Mouse (Mus musculus): ENCODE data around the gene Peak1. TPM values are rescaled to one million over a fixed set of nuclear protein-coding genes. Genes with fewer than 3 reads are reported as not detected.
"Not testable (repeated sequence)": the region's sequence is repeated elsewhere in the genome, so short reads cannot be mapped to it uniquely, and the experiment has no call there.

Gene Peak1
- polyA plus RNA-seq, 1 experiment from 2014 or later: 17.5 TPM

DNA sequence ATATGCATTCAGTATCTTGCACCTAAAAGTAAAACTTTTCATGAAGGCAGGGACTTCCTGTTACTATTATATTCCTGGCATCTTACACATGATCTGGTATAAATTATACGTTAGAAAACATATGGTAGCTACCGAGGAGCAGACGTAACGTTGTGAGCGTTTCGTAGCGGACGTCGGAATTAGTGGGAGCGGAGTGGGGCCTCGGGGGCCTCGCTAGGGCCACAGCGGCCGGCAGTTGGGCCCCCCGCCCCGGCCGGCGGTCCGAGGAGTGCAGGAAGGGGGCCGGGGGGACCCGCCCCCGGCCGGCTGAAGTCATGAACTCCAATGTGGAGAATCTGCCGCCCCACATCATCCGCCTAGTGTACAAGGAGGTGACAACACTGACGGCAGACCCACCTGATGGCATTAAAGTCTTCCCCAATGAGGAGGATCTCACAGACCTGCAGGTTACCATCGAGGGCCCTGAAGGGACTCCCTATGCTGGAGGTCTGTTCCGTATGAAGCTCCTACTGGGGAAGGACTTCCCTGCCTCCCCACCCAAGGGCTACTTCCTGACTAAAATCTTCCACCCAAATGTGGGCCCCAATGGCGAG is 19.5 kb upstream of the Peak1 start:
- H3K27ac ChIP-seq; H3K4me3 ChIP-seq (replicated peaks); H3K36me3 ChIP-seq; H3K27me3 ChIP-seq; H3K4me1 ChIP-seq; ATAC-seq (replicated peaks; ENCODE audit: low FRiP score); H3K9me3 ChIP-seq (replicated peaks); H3K9ac ChIP-seq; H3K4me2 ChIP-seq: not testable (repeated sequence)
- 89% methylated on average over 29 of the region's 29 CpGs for WGBS

- Histone ChIP-seq H3K4me2 (no peak overlapping the region), H3K27me3 (no peaks in the 10 kb centered on the region), H3K36me3 (no peaks in the 10 kb centered on the region), H3K9ac (no peak overlapping the region), H3K27ac (no peak overlapping the region), H3K9me3 (replicated peaks) (no peaks in the 10 kb centered on the region), H3K4me1 (no peaks in the 10 kb centered on the region), H3K4me3 (replicated peaks) (no peak overlapping the region)
- no peak for ATAC-seq (replicated peaks; ENCODE audit: low FRiP score)
- WGBS: 85% methylated on average over 5 of the region's 5 CpGs
Measured at GRCm38 (mm10) chr9:56435821-56436526, 18.1 kb upstream of the Peak1 start.

DNA sequence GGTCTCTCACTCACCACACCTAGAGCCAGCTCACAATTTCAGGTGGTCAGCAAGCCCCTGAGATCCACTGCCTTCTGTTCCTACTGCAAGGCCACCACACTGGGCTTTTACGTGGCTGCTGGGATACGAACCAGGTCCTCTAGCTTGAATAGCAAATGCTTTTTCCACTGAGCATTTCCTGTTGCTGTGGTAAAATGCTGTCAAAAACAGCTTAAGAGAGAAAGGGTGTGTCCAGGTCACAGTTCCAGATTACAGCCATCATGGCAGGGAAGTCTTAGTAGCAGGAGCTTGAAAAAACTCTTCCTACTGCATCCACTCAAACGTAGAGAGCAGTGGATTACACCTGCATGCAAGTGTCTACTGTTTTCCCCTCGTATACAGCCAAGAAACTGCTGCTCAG is 7.0 kb upstream of the Peak1 start:
- Histone ChIP-seq H3K4me2 (no peak overlapping the region), H3K4me3 (replicated peaks) (no peak overlapping the region), H3K27ac (no peak overlapping the region), H3K27me3 (no peaks in the 10 kb centered on the region), H3K9me3 (replicated peaks) (no peaks in the 10 kb centered on the region), H3K9ac (no peak overlapping the region), H3K4me1 (peaks cover 28% of the 10 kb centered on the region), H3K36me3 (0 out of 2 replicates have a peak, but pooled peaks cover 3% of the 10 kb centered on the region)
- no peak for ATAC-seq (replicated peaks; ENCODE audit: low FRiP score)
- 82% methylated on average over 4 of the region's 4 CpGs for WGBS

DNA sequence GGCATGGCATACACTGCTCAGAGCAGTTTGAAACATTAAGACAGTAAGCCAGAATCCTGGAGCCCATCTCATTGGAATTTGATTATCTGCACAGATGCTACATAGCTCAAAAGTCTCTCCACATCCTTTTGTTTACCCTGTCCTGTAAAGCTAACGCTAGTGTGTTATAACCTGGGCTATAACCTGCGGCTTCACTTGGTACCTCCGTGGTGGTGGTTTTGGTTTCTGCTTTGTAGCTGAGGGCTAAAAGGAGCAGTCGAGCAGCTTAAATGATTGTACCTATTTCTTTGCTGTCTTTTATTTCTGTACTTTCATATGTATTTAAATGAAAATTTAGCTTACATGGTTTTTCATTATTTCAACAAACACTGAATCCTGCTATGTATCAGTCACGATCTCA is 4.1 kb upstream of the Peak1 start:
- Histone ChIP-seq H3K36me3 (0 out of 2 replicates have a peak, but pooled peaks cover 3% of the 10 kb centered on the region), H3K9ac (no peak overlapping the region), H3K4me1 (peaks cover 35% of the 10 kb centered on the region), H3K4me2 (no peak overlapping the region), H3K27me3 (no peaks in the 10 kb centered on the region), H3K9me3 (replicated peaks) (no peaks in the 10 kb centered on the region), H3K4me3 (replicated peaks) (no peak overlapping the region), H3K27ac (no peak overlapping the region)
- 73% methylated on average over 5 of the region's 5 CpGs for WGBS
- ATAC-seq (replicated peaks; ENCODE audit: low FRiP score): no peak

- Histone ChIP-seq H3K4me3 (replicated peaks) (no peak overlapping the region), H3K27ac (no peak overlapping the region), H3K9ac (no peak overlapping the region), H3K4me1 (peaks cover 42% of the 10 kb centered on the region), H3K36me3 (0 out of 2 replicates have a peak, but pooled peaks cover 3% of the 10 kb centered on the region), H3K4me2 (no peak overlapping the region), H3K27me3 (no peaks in the 10 kb centered on the region), H3K9me3 (replicated peaks) (no peaks in the 10 kb centered on the region)
- WGBS: 83% methylated on average over 9 of the region's 9 CpGs
- ATAC-seq (replicated peaks; ENCODE audit: low FRiP score): no peak
Measured at GRCm38 (mm10) chr9:56420892-56421601, 3.2 kb upstream of the Peak1 start.

- 98% methylated on average over 1 of the region's 1 CpGs for WGBS
- H3K9me3 ChIP-seq (replicated peaks): no peaks in the 10 kb centered on the region
- H3K27me3 ChIP-seq: no peaks in the 10 kb centered on the region
- no peak for ATAC-seq (replicated peaks; ENCODE audit: low FRiP score)
- H3K9ac ChIP-seq: no peak overlapping the region
- H3K27ac ChIP-seq: no peak overlapping the region
- H3K4me1 ChIP-seq: peaks cover 46% of the 10 kb centered on the region
- H3K4me3 ChIP-seq (replicated peaks): no peak overlapping the region
- H3K4me2 ChIP-seq: peak overlapping the region; percentile 13; the same call in 1 of the 2 replicates
- H3K36me3 ChIP-seq: 0 out of 2 replicates have a peak, but pooled peaks cover 3% of the 10 kb centered on the region
Measured at GRCm38 (mm10) chr9:56420236-56420635, 2.4 kb upstream of the Peak1 start.

DNA sequence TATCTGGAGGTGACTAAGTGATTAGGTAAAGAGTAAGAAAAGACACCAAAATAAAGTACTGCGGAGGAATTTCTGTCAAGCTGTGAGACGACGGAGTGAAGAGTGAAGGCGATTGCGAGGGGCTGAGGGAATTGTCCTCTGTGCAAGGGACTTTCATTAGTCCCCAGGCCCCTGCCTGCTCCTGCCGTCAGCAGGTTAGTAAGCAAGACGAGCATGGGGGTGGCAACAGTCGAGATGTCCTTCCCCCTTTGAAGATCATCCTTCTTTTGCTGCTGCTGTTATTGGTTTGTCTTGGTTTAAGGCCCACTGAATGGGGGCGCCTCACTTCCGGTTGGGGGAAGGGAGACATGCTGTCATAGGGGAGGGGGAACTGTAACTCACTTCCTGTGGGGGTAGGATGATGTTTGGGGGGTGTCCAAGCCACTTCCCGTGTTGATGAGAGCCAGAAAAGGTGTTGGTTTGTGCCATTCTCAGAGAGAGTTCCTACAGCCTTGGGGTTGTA is 922 bp upstream of the Peak1 start:
- no peaks in the 10 kb centered on the region for H3K36me3 ChIP-seq
- peaks cover 43% of the 10 kb centered on the region for H3K4me1 ChIP-seq
- under 1% methylated on average over 11 of the region's 11 CpGs for WGBS
- peak overlapping the region; percentile 70 for H3K4me2 ChIP-seq
- no peaks in the 10 kb centered on the region for H3K27me3 ChIP-seq
- peak; percentile 27; the same call in 1 of the 2 replicates for ATAC-seq (replicated peaks; ENCODE audit: low FRiP score)
- peak overlapping the region; percentile 91 for H3K4me3 ChIP-seq (replicated peaks)
- H3K9ac ChIP-seq: peak overlapping the region; percentile 59
- H3K9me3 ChIP-seq (replicated peaks): no peaks in the 10 kb centered on the region
- peak overlapping the region; percentile 96 for H3K27ac ChIP-seq

GRCm38 (mm10) chr9:56417415-56417947 is 386 bp downstream of the Peak1 start:
- peak overlapping the region; percentile 70 for H3K4me2 ChIP-seq
- H3K4me3 ChIP-seq (replicated peaks): peak overlapping the region; percentile 91
- peaks cover 41% of the 10 kb centered on the region for H3K4me1 ChIP-seq
- no peaks in the 10 kb centered on the region for H3K9me3 ChIP-seq (replicated peaks)
- peak; percentile 76 for ATAC-seq (replicated peaks; ENCODE audit: low FRiP score)
- WGBS: under 1% methylated on average over 40 of the region's 40 CpGs
- H3K36me3 ChIP-seq: no peaks in the 10 kb centered on the region
- peak overlapping the region; percentile 96 for H3K27ac ChIP-seq
- no peaks in the 10 kb centered on the region for H3K27me3 ChIP-seq
- H3K9ac ChIP-seq: peak overlapping the region; percentile 92

DNA sequence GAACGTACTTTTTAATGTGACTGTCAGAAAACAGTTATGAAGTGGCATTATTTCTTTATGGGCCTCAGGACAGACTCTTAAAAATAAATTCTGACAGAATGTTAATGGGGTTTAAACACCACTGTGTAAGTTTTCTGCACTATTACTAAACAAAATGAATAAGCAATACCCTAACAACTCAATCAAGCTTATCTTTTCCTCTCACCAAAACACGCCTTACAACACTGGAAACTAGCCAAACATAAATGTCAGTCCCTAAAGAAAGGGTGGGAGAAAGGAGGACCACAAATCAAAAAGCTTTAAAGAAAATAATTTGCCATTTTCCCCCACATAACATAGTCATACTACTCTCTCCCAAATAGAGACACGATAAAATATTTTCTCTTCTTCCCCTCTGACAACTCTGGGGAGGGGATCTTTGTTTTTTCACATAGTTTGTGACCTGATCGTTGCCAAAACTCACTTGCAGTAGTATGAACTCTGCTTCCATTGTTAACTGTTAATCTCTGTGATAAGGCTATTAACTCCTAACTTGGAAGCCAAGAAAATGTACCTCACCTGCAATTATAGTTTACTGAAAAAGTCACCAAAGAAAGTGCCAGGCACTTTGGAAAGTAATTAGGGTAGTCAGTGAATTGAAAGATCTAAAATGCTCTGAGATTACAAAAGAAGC is 1.8 kb downstream of the Peak1 start:
- Histone ChIP-seq H3K36me3 (no peaks in the 10 kb centered on the region), H3K9me3 (replicated peaks) (no peaks in the 10 kb centered on the region), H3K27me3 (no peaks in the 10 kb centered on the region), H3K4me1 (peaks cover 34% of the 10 kb centered on the region), H3K27ac (no peak overlapping the region), H3K4me3 (replicated peaks) (peak overlapping the region; percentile 91), H3K4me2 (peak overlapping the region; percentile 70), H3K9ac (no peak overlapping the region)
- WGBS: 40% methylated on average over 4 of the region's 4 CpGs
- ATAC-seq (replicated peaks; ENCODE audit: low FRiP score): no peak

DNA sequence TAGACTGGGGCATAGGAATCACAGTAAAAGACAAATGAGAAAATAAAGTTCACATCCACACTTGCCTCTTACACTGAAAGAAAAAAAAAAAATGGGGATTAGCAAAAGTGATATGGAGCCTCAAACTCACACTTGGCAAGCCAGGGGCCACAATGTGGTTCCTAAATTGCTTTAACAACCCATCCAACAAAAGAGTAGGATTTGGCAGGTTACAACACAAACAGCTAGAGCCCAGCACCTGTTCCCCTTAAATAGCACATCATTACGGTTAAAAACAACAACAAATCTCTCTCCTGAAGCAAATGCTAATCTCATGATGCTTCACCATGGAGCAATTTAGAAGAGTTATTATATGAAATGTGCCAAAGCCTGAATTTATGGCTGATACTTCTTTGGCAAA is 2.5 kb downstream of the Peak1 start:
- H3K36me3 ChIP-seq: no peaks in the 10 kb centered on the region
- H3K27me3 ChIP-seq: no peaks in the 10 kb centered on the region
- no peaks in the 10 kb centered on the region for H3K9me3 ChIP-seq (replicated peaks)
- H3K9ac ChIP-seq: no peak overlapping the region
- H3K4me1 ChIP-seq: peaks cover 29% of the 10 kb centered on the region
- no peak overlapping the region for H3K4me3 ChIP-seq (replicated peaks)
- H3K4me2 ChIP-seq: peak overlapping the region; percentile 70; the same call in 1 of the 2 replicates
- H3K27ac ChIP-seq: no peak overlapping the region
- no peak for ATAC-seq (replicated peaks; ENCODE audit: low FRiP score)
- WGBS: 71% methylated on average over 1 of the region's 1 CpGs

GRCm38 (mm10) chr9:56414322-56414721 is 3.5 kb downstream of the Peak1 start:
- no peaks in the 10 kb centered on the region for H3K27me3 ChIP-seq
- H3K9ac ChIP-seq: no peak overlapping the region
- H3K27ac ChIP-seq: no peak overlapping the region
- H3K4me2 ChIP-seq: no peak overlapping the region
- H3K4me3 ChIP-seq (replicated peaks): no peak overlapping the region
- H3K36me3 ChIP-seq: no peaks in the 10 kb centered on the region
- H3K9me3 ChIP-seq (replicated peaks): no peaks in the 10 kb centered on the region
- H3K4me1 ChIP-seq: peaks cover 22% of the 10 kb centered on the region
- ATAC-seq (replicated peaks; ENCODE audit: low FRiP score): no peak
